Mouse (Mus musculus): ENCODE results near the gene Glb1l. TPM values are rescaled to one million over a fixed set of nuclear protein-coding genes. Genes with fewer than 3 reads are reported as not detected.

Gene Glb1l
- polyA plus RNA-seq, 1 experiment from 2014 or later, result 3.7 TPM

- WGBS (ENCODE audit: insufficient replicate concordance), result 51% methylated on average over 6 of the region's 6 CpGs
- peaks cover 8% of the 10 kb centered on the region for H3K4me1 ChIP-seq (ENCODE audit: control insufficient read depth, low read depth, low read length)
- peaks cover 14% of the 10 kb centered on the region for H3K27me3 ChIP-seq (ENCODE audit: control insufficient read depth, insufficient read depth, low read depth, low read length)
- no peak overlapping the region for H3K27ac ChIP-seq (ENCODE audit: low read length)
- no peaks in the 10 kb centered on the region for H3K36me3 ChIP-seq (ENCODE audit: control insufficient read depth, insufficient read depth)
- ATAC-seq (ENCODE audit: low read depth), result no peak
- H3K4me3 ChIP-seq (ENCODE audit: low read depth, low read length), result no peak overlapping the region
- H3K4me2 ChIP-seq (ENCODE audit: low read depth, low read length), result no peak overlapping the region
- H3K9ac ChIP-seq (ENCODE audit: low read depth, low read length), result no peak overlapping the region
- no peaks in the 10 kb centered on the region for H3K9me3 ChIP-seq (replicated peaks; ENCODE audit: control insufficient read depth, low read length)
Measured at GRCm38 (mm10) chr1:75222926-75223325, 12.3 kb upstream of the Glb1l start.

GRCm38 (mm10) chr1:75221538-75221937 is 10.9 kb upstream of the Glb1l start:
- H3K27ac ChIP-seq (ENCODE audit: low read length), result no peak overlapping the region
- H3K9me3 ChIP-seq (replicated peaks; ENCODE audit: control insufficient read depth, low read length), result no peaks in the 10 kb centered on the region
- H3K4me2 ChIP-seq (ENCODE audit: low read depth, low read length), result no peak overlapping the region
- no peak for ATAC-seq (ENCODE audit: low read depth)
- no peak overlapping the region for H3K9ac ChIP-seq (ENCODE audit: low read depth, low read length)
- H3K36me3 ChIP-seq (ENCODE audit: control insufficient read depth, insufficient read depth), result peaks cover 5% of the 10 kb centered on the region
- H3K4me1 ChIP-seq (ENCODE audit: control insufficient read depth, low read depth, low read length), result peaks cover 22% of the 10 kb centered on the region
- H3K4me3 ChIP-seq (ENCODE audit: low read depth, low read length), result no peak overlapping the region
- WGBS (ENCODE audit: insufficient replicate concordance), result 68% methylated on average over 3 of the region's 3 CpGs
- peaks cover 14% of the 10 kb centered on the region for H3K27me3 ChIP-seq (ENCODE audit: control insufficient read depth, insufficient read depth, low read depth, low read length)

- H3K9ac ChIP-seq (ENCODE audit: low read depth, low read length), result peak within 1 kb of the TSS; percentile 87
- WGBS (ENCODE audit: insufficient replicate concordance), result 2% methylated on average over 34 of the region's 34 CpGs
- peaks cover 14% of the 10 kb centered on the region for H3K27me3 ChIP-seq (ENCODE audit: control insufficient read depth, insufficient read depth, low read depth, low read length)
- peak within 1 kb of the TSS; percentile 83 for H3K4me3 ChIP-seq (ENCODE audit: low read depth, low read length)
- peaks cover 25% of the 10 kb centered on the region for H3K36me3 ChIP-seq (ENCODE audit: control insufficient read depth, insufficient read depth)
- H3K4me1 ChIP-seq (ENCODE audit: control insufficient read depth, low read depth, low read length), result peaks cover 42% of the 10 kb centered on the region
- no peaks in the 10 kb centered on the region for H3K9me3 ChIP-seq (replicated peaks; ENCODE audit: control insufficient read depth, low read length)
- H3K4me2 ChIP-seq (ENCODE audit: low read depth, low read length), result peak within 1 kb of the TSS; percentile 97
- ATAC-seq (ENCODE audit: low read depth), result peak; percentile 3; the same call in 1 of the 2 replicates
- H3K27ac ChIP-seq (ENCODE audit: low read length), result peak within 1 kb of the TSS; percentile 97
Measured at GRCm38 (mm10) chr1:75219531-75219930, 8.9 kb upstream of the Glb1l start, which contains the start of gene Tuba4a. Gene Tuba4a (minus strand): TSS chr1:75219865.

DNA sequence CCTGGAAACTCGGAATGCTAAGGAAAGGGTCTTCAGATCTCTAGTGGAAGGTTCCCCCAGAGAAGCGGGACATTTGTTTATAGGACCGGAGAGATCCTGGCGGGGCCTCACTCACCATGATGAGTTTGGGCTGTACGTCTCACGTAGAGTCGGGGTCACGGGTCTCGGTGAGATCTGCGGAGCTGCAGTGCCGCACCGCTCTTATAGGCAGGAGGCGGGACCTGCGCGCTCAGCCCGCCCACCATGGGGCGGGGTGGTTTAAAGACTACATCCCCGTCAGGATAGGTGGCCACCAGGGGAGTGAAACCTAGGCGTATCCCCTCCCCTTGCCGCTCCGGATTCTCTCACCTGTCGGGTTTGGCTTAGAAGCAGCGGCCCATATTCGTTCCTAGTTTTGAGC is 8.5 kb upstream of the Glb1l start:
- H3K27me3 ChIP-seq (ENCODE audit: control insufficient read depth, insufficient read depth, low read depth, low read length), result peaks cover 14% of the 10 kb centered on the region
- H3K4me3 ChIP-seq (ENCODE audit: low read depth, low read length), result peak overlapping the region; percentile 83
- no peaks in the 10 kb centered on the region for H3K9me3 ChIP-seq (replicated peaks; ENCODE audit: control insufficient read depth, low read length)
- H3K9ac ChIP-seq (ENCODE audit: low read depth, low read length), result peak overlapping the region; percentile 87
- peak; percentile 90 for ATAC-seq (ENCODE audit: low read depth)
- whole genome bisulfite sequencing (ENCODE audit: insufficient replicate concordance), result under 1% methylated on average over 24 of the region's 24 CpGs
- peak overlapping the region; percentile 97 for H3K4me2 ChIP-seq (ENCODE audit: low read depth, low read length)
- H3K27ac ChIP-seq (ENCODE audit: low read length), result peak overlapping the region; percentile 97
- peaks cover 30% of the 10 kb centered on the region for H3K36me3 ChIP-seq (ENCODE audit: control insufficient read depth, insufficient read depth)
- peaks cover 46% of the 10 kb centered on the region for H3K4me1 ChIP-seq (ENCODE audit: control insufficient read depth, low read depth, low read length)

GRCm38 (mm10) chr1:75218227-75219001 is 7.8 kb upstream of the Glb1l start:
- under 1% methylated on average over 38 of the region's 38 CpGs for WGBS (ENCODE audit: insufficient replicate concordance)
- peaks cover 14% of the 10 kb centered on the region for H3K27me3 ChIP-seq (ENCODE audit: control insufficient read depth, insufficient read depth, low read depth, low read length)
- H3K27ac ChIP-seq (ENCODE audit: low read length), result peak overlapping the region; percentile 97
- peaks cover 53% of the 10 kb centered on the region for H3K4me1 ChIP-seq (ENCODE audit: control insufficient read depth, low read depth, low read length)
- peak overlapping the region; percentile 83 for H3K4me3 ChIP-seq (ENCODE audit: low read depth, low read length)
- H3K36me3 ChIP-seq (ENCODE audit: control insufficient read depth, insufficient read depth), result peaks cover 36% of the 10 kb centered on the region
- no peaks in the 10 kb centered on the region for H3K9me3 ChIP-seq (replicated peaks; ENCODE audit: control insufficient read depth, low read length)
- peak overlapping the region; percentile 87 for H3K9ac ChIP-seq (ENCODE audit: low read depth, low read length)
- H3K4me2 ChIP-seq (ENCODE audit: low read depth, low read length), result peak overlapping the region; percentile 97
- peak; percentile 64 for ATAC-seq (ENCODE audit: low read depth)

DNA sequence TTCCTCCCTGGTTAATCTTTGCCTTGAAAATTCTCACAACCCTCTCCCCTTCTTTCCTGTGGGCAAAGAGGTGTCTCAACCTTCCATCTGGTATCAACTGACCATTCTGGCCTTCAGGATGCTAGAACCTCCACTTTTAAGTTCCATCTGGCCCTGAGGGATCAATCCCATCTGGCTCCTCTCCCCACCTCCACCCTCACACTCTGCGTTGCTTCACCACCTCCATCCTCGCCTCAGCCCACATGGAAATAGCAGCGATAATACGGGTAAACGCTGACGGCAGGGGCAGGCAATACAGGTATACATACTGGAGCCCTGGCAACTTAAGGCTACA is 7.2 kb upstream of the Glb1l start:
- WGBS (ENCODE audit: insufficient replicate concordance), result 1% methylated on average over 6 of the region's 6 CpGs
- Histone ChIP-seq H3K4me1 (ENCODE audit: control insufficient read depth, low read depth, low read length) (peaks cover 59% of the 10 kb centered on the region), H3K27ac (ENCODE audit: low read length) (peak overlapping the region; percentile 97), H3K4me3 (ENCODE audit: low read depth, low read length) (peak overlapping the region; percentile 83), H3K36me3 (ENCODE audit: control insufficient read depth, insufficient read depth) (peaks cover 41% of the 10 kb centered on the region), H3K4me2 (ENCODE audit: low read depth, low read length) (peak overlapping the region; percentile 97), H3K9me3 (replicated peaks; ENCODE audit: control insufficient read depth, low read length) (no peaks in the 10 kb centered on the region), H3K9ac (ENCODE audit: low read depth, low read length) (peak overlapping the region; percentile 87), H3K27me3 (ENCODE audit: control insufficient read depth, insufficient read depth, low read depth, low read length) (peaks cover 14% of the 10 kb centered on the region)
- ATAC-seq (ENCODE audit: low read depth), result no peak

- Histone ChIP-seq H3K9ac (ENCODE audit: low read depth, low read length) (peak overlapping the region; percentile 87), H3K4me1 (ENCODE audit: control insufficient read depth, low read depth, low read length) (peaks cover 67% of the 10 kb centered on the region), H3K27me3 (ENCODE audit: control insufficient read depth, insufficient read depth, low read depth, low read length) (peaks cover 14% of the 10 kb centered on the region), H3K4me2 (ENCODE audit: low read depth, low read length) (peak overlapping the region; percentile 97), H3K4me3 (ENCODE audit: low read depth, low read length) (peak overlapping the region; percentile 83), H3K36me3 (ENCODE audit: control insufficient read depth, insufficient read depth) (peaks cover 41% of the 10 kb centered on the region), H3K27ac (ENCODE audit: low read length) (peak overlapping the region; percentile 97), H3K9me3 (replicated peaks; ENCODE audit: control insufficient read depth, low read length) (no peaks in the 10 kb centered on the region)
- 38% methylated on average over 13 of the region's 13 CpGs for WGBS (ENCODE audit: insufficient replicate concordance)
- ATAC-seq (ENCODE audit: low read depth), result peak; percentile 51
Measured at GRCm38 (mm10) chr1:75216797-75217585, 6.4 kb upstream of the Glb1l start.

- Histone ChIP-seq H3K4me2 (ENCODE audit: low read depth, low read length) (peak overlapping the region; percentile 97), H3K27ac (ENCODE audit: low read length) (peak overlapping the region; percentile 97), H3K27me3 (ENCODE audit: control insufficient read depth, insufficient read depth, low read depth, low read length) (peaks cover 12% of the 10 kb centered on the region), H3K4me1 (ENCODE audit: control insufficient read depth, low read depth, low read length) (peaks cover 77% of the 10 kb centered on the region), H3K9ac (ENCODE audit: low read depth, low read length) (peak overlapping the region; percentile 87), H3K36me3 (ENCODE audit: control insufficient read depth, insufficient read depth) (peaks cover 43% of the 10 kb centered on the region), H3K4me3 (ENCODE audit: low read depth, low read length) (peak overlapping the region; percentile 83), H3K9me3 (replicated peaks; ENCODE audit: control insufficient read depth, low read length) (no peaks in the 10 kb centered on the region)
- WGBS (ENCODE audit: insufficient replicate concordance), result 88% methylated on average over 9 of the region's 9 CpGs
- no peak for ATAC-seq (ENCODE audit: low read depth)
Measured at GRCm38 (mm10) chr1:75215785-75216184, 5.2 kb upstream of the Glb1l start.

DNA sequence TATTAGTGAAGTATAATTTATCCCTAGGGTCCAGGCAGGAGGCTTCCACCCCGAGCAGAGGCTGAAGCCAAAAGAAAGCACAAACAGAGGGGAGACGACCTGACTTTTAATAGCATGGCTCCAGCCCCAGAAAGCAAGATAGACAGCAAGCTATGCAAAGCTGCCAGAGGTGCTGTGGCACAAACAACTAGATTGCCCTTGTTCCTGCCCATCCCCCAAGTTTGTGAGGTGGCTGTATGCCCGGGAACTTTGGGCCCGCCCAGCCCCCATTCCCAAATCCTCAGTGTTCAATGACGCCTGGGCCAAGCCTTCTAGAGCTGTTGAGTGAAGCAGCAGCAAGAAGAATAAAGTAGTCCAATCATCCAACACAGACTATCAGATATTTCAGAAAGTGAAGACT is 4.3 kb upstream of the Glb1l start:
- H3K4me2 ChIP-seq (ENCODE audit: low read depth, low read length), result peak overlapping the region; percentile 97
- H3K27me3 ChIP-seq (ENCODE audit: control insufficient read depth, insufficient read depth, low read depth, low read length), result peaks cover 3% of the 10 kb centered on the region
- H3K4me1 ChIP-seq (ENCODE audit: control insufficient read depth, low read depth, low read length), result peaks cover 79% of the 10 kb centered on the region
- no peak for ATAC-seq (ENCODE audit: low read depth)
- peak overlapping the region; percentile 87 for H3K9ac ChIP-seq (ENCODE audit: low read depth, low read length)
- peak overlapping the region; percentile 97 for H3K27ac ChIP-seq (ENCODE audit: low read length)
- 42% methylated on average over 5 of the region's 5 CpGs for WGBS (ENCODE audit: insufficient replicate concordance)
- peak overlapping the region; percentile 83 for H3K4me3 ChIP-seq (ENCODE audit: low read depth, low read length)
- peaks cover 43% of the 10 kb centered on the region for H3K36me3 ChIP-seq (ENCODE audit: control insufficient read depth, insufficient read depth)
- H3K9me3 ChIP-seq (replicated peaks; ENCODE audit: control insufficient read depth, low read length), result no peaks in the 10 kb centered on the region
